Mouse (Mus musculus): Measurements from ENCODE around the gene Gbx2. TPM values are rescaled to one million over a fixed set of nuclear protein-coding genes. Genes with fewer than 3 reads are reported as not detected.

Gbx2 gene
- total RNA-seq, 4 experiments from 2014 or later: 0.53 to 0.76 (median 0.61) TPM

- DNase-seq (ENCODE audit: low spot score in 2 of 2): no peak
These were observed 17.4 kb downstream of the Gbx2 start for GRCm38 (mm10) chr1:89913611-89914010.

DNA sequence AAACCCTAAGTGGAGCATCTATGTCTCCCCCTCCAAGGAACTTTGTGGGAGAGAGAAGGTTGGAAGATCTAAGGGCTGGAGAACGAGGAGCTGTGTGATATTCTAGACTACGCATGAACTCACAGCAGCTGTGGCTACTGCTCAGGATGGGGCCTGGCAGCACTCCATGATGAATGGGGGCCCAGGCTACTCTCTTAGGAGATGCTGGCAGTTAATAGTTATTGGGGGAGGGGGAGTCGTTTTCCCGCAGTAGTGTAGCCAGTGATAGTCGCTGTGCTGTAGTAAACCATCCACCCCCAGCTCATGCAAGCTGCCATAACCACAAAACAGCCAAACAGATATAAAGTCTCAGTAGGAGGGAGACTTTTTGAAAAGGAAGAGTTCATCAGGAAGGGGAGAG, 18.6 kb downstream of the Gbx2 start:
- no peak for DNase-seq (ENCODE audit: low spot score in 2 of 2)

- DNase-seq (ENCODE audit: low spot score in 2 of 2): no peak
These were observed 21.2 kb downstream of the Gbx2 start for GRCm38 (mm10) chr1:89909796-89910195.

GRCm38 (mm10) chr1:89902641-89903040, 28.3 kb downstream of the Gbx2 start:
- DNase-seq (ENCODE audit: low spot score in 2 of 2): no peak

DNA sequence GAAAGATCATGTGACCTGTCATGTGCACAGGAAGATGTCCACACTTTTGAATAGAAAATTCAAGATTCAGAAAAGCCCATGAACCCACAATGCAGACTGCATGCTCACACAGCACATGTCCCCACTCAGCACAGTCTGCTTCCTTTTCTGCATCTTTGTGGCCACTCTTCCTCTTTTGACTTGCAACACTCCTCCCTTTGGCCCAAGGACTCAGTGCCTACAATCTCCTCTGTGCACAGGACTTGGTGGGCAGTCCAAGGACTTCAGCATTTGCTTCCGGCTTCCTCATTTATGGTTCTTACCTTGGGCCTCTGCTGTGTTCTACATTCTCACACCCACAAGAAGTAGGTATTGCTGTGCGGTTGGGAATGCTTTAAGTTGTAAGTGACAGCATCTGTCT, 28.7 kb downstream of the Gbx2 start:
- no peak for DNase-seq (ENCODE audit: low spot score in 2 of 2)

DNA sequence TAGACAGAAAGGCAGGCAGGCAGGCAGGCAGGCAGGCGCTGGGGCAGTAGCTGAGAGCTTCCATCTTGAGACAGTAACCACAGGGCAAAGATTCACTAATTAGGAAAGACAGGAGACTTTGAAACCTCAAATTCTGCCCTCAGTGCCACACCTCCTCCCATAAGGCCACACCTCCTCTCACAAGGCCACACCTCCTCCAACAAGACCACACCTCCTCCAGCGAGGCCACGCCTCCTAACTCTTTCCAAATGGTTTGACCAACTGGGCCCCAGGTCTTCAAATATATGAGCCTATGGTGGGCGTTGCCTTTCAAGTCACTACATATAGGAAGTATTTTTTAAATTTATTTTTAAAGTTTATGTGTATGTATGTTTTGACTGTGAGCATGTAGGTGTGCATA, 29.6 kb downstream of the Gbx2 start:
- no peak for DNase-seq (ENCODE audit: low spot score in 2 of 2)

DNA sequence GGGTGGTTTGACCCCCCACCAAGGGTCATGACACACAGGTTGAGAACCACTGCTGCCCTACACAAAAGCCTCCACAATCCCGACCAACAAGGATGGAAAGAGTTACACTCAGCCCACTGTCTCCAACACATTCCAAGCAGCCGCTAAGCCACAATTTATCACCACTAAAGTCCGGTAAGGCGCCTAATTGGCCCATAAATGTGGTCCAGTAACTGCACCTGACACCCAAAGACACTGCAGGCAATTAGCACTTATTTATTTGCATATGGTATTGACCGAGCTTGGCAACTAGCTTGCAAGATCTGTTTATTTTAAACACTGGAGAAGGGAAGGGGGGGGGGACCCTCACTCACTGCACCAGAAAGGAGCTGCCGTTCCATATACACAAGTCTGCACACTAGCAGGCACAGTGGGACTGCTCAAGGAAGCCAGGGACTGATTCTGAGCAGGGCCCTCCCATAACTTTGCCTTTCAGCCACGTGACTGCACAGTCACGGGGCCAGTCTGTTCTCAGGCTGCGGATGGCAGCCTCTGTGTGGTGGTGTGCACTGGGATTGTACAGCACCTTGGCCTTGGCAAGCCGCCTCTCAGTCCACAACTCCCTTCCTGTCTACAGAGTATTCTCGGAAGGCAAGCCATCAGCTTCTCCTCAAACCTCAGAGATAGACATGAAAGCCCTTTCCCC, 31.1 kb downstream of the Gbx2 start:
- DNase-seq (ENCODE audit: low spot score in 2 of 2): no peak

- DNase-seq (ENCODE audit: low spot score in 2 of 2): no peak
These were observed 31.9 kb downstream of the Gbx2 start for GRCm38 (mm10) chr1:89899036-89899435.

DNA sequence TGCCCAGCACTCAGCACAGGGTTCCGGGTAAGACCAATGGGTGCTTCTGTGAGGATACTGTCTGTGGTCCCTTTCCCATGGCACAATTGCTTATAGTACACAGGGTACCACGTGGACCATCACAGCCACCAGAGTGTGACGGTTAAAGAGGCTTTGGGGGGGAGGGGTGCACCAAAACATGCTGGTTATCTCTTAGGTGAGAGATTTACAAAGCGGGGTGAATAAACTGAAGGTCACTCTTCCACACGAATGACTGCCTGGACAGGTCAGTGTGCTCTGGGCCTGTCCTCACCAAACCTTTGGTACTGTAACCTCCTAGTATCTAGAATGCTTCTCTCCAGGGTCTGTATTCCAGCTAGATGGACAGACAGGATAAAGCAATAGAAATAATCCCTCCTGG, 35.2 kb downstream of the Gbx2 start:
- no peak for DNase-seq (ENCODE audit: low spot score in 2 of 2)

DNA sequence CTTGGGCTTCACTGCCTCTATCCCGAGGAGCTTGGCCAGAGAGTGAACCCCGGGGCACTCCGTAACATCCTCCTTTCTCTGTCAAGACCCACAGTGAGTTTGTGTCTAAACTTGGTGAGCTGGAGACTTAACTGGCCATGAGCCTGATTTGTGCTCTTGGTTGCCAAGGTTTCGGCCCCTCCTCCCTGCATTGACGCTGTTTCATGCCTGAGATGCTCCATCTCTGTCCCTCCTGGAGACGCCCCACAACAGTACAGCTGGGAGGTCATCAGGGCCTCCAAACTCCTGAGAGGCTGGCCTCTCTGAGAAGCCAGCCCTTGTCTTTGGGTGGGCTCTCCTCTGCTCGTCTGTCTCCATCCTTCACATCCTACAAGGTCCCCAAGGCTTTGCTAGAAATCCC, 38.7 kb downstream of the Gbx2 start:
- no peak for DNase-seq (ENCODE audit: low spot score in 2 of 2)

GRCm38 (mm10) chr1:89891400-89891799, 39.6 kb downstream of the Gbx2 start:
- DNase-seq (ENCODE audit: low spot score in 2 of 2): no peak

- no peak for DNase-seq (ENCODE audit: low spot score in 2 of 2)
These were observed 45.3 kb downstream of the Gbx2 start for GRCm38 (mm10) chr1:89885696-89886095.

DNA sequence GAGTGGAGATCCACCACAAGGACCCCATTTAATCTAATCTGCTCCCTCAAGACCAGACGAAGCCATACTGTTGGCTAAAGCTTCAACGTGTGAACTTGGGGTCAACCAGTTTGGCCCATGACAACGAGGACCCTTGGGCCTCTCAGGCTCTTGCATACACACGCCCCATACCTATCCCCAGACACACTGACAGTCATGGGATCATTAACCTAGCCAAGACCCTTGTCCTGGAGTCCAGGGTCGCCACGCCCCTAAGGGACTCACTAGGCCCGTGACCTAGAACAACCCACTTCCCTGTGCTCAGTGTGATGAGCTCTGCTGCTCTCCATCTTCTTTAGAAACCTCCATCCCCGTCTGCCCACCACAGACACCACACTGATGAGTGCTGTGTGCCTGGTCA, 46.6 kb downstream of the Gbx2 start:
- no peak for DNase-seq (ENCODE audit: low spot score in 2 of 2)

DNA sequence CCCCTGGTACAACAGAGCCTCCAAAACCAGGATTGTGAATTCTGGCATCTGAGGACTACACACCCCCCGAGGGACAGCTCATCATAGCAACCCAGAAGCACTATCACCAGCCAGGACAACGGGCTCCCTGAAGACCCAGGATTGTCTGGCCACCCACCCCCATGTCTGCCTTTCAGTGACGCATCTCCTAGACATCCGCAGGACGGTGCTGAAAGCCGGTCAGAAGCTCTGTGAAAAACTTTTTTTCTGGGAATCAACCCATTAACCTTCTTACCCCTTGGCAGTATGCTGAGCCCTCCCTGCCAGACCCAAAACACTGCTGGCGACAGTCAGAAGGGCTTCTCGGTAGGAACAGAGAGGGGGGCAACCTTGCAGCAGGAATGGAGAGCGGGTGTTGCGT, 50.1 kb downstream of the Gbx2 start:
- no peak for DNase-seq (ENCODE audit: low spot score in 2 of 2)

DNA sequence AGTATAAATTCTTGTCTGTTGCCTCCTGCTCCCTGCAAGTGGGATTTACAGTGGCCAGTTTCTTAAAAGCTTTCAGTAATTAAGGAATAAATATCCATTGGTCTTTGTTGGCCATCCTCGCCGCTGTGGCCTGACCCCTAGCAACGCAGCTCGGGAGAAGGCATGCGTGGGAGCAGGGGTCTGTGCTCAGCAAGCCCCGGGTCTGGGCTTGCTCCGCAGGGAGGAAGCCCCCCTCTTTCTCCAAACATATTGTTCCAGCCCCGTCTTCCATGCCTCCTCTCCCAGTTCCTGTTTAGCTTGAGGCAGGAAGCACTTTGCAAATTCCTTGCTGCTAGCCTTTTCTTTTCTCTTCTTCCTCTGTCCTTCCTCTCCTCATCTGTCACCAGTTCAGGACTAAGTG, 50.8 kb downstream of the Gbx2 start:
- DNase-seq (ENCODE audit: low spot score in 2 of 2): no peak

DNA sequence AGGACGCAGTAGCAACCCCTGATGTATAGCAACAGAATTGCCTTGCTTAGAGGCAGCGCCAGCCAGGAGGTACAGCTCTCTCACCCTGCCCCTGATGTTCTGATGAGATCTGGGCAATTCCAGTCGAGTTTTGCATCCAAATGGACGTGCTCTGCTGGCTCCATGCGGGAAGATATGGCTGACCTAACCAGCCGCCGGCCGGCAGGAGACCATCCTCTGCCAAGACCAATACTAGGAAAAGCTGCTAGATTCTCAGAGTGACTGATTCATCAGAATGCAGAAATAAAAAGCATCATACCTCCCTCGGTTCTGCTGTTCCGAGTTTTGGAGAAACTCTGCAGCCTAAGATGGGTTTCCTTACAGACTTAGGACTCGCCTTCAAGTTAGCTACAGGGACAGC, 52.5 kb downstream of the Gbx2 start:
- no peak for DNase-seq (ENCODE audit: low spot score in 2 of 2)

Other genes starting within 250 kb of the Gbx2 start
- gene Asb18, start 83.5 kb upstream of the Gbx2 start, total RNA-seq (2022): 1 to 10 TPM; 1.5 to 2.3 (median 2.0) TPM
- 1 to 10 TPM in 3 of 4 experiments, under 1 TPM in 1; 0.52 to 1.5 (median 1.2) TPM for gene Iqca, start 222.2 kb upstream of the Gbx2 start, total RNA-seq (2022)

All from left cerebral cortex, adult 8-10 months (tissue).